Mouse (Mus musculus) layer of hippocampus, adult 18-20 months (tissue): Measurements from ENCODE around the gene Abca13. TPM values are rescaled to one million over a fixed set of nuclear protein-coding genes. Genes with fewer than 3 reads are reported as not detected.
"Not testable (repeated sequence)": the region's sequence is repeated elsewhere in the genome, so short reads cannot be mapped to it uniquely, and the experiment has no call there.

Experiments used
- DNase-seq, 2 experiments: peaks; one replicate each; pipeline ENCODE4 v3.0.0; 2022; ENCODE audit warnings: low spot score in 2 of 2
- long read RNA-seq: library from polyadenylated mRNA; stranded (forward); transcript quantifications from one replicate; pipeline ENCODE4 v2.0.0, GENCODE M21; 2021
- total RNA-seq, 2 experiments: library from RNA; stranded (reverse); gene quantifications; 2 replicates each; pipeline ENCODE4 v1.2.3; 2021

Gene Abca13
- total RNA-seq: under 1 TPM in 1 of 2 experiments, not detected in 1; 0.05 TPM
- long read RNA-seq: 0 reads

DNA sequence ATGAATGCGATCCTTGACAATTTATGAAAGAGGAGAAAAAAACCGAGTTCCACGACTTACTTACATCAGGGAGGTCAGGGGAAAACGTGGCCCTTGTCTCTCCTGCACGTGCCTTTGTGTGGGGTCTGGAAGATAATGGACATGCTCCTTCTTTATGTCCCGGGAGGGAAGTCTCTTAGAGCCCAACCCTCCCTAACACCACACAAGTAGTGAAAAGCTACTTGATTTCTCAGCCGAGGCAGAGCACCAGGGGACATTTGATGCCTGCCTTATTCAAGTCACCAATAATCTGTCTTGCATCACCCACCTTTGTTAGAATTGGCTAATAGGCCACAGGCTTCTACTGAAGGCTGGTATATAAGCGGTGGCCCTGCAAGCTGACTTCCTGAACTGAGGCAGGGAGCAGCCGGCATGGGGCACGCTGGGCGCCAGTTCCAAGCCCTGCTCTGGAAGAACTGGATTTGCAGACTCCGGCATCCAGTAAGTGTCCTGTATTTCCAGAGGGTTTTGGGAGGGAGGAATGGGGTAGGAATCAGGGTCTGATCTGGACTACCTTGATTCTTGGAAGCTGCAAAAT lies at the start of gene Abca13:
Gene Abca13 (plus strand): TSS at position 388 of the 577 bp plus-strand sequence.
- DNase-seq: no peak

DNA sequence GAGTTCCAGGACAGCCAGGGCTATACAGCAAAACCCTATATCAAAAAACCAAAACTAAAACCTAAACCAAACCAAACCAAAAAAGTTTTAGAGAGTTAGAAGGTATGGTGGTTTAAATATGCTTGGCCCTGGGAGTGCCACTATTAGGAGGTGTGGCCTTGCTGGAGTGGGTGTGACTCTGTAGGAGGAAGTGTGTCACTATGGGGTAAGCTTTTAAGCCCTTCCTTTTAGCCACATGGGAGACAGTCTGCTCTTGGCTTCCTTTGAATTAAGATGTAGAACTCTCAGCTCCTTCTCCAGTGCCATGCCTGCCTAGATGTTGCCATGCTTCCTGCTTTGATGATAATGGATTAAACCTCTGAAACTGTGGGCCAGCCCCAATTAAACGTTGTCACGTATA lies 46.6 kb upstream of the Abca13 start:
- no peak for DNase-seq

DNA sequence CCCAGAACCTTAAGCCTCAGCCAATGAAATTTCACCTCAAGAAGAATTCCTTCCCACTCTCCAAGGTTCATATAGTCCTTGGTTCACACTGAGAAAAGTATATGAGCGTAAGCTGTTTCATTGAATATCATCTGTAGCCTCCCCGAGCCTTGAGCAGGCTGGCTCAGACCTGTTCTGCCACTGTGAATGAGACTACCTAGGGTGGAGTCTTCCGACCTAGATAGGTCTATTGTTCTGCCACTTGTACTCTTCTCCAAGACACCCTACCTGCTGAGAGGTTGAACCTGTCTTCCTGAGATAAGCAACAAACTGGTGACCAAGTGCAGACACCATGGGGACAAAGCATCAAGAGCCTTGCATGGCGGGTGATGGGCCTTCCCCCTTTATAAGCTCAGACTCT lies 45.6 kb upstream of the Abca13 start:
- DNase-seq: no peak

DNA sequence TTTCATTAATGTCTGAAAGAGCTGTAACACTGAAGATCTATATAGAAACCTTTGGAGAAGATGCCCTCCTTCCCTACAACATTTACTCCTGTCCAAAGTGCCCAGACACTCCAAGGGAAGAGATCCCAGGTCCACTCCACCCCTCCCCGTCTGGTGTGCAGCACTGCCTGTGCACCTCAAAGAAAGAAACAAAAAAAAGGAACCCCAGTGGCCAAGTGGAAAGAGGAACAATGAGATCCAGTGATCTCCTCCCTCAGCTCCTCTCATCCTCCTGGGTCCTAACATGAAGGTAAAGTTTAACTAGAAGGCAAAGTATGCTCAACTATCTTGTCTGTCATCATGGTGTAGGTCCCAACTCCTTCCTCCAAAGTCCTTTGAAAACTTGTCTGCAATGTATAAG lies 45.1 kb upstream of the Abca13 start:
- no peak for DNase-seq

DNA sequence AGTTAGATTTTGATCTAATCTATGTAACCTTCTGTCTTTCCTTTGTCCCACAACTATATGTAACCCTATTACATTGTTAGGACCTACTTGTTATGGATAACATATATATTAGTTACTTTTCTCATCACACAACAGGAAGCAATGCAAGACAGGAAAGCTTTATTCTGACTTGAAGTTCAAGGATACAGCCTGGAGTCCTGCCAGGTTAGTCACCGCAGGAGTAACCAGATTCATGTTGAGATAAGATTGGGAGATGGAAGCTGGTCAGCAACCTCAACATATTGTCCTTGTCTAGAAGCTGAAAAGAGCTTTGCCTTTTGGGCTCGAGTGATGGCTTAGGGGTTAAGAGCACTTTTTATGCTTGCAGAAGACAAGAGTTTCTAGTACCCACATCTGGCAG lies 43.5 kb upstream of the Abca13 start:
- DNase-seq: no peak

DNA sequence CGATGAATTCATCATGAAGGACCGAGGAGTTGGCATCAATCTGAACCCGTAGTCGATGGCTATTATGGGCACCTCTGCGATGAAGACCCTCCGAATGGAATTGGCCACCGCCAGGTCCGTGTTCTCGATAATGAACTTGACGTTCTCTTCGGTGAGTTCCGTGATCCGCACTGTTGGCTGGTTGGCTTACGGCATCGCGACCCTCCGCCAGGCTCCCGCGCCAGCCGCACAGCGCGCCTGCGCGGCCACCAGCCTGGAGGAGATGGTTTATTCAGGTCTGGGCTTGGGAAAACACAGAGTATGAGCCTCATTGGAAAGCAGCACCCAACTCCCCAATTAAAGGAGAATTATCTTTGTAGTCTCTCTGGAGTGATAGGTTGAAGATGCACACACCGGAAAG lies 41.3 kb upstream of the Abca13 start:
- DNase-seq: not testable (repeated sequence)

DNA sequence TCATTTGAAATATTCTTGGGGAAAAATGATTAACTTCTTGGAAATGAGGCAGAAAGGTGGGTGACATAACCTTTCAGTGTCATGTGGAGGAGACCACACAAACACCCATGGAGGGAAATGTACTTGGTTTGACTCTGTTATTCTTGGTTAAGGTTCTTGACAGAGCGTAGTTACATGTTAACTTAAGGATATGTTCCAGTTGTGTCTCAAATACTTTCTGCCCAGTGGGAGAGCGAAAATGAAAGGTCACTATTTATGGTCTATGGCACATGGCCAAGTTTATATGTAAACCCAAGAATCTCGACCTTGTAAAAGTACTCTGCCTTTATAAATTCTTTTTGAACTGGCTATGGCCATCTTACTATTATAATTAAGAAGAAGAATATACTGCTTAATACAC lies 31.8 kb upstream of the Abca13 start:
- no peak for DNase-seq

DNA sequence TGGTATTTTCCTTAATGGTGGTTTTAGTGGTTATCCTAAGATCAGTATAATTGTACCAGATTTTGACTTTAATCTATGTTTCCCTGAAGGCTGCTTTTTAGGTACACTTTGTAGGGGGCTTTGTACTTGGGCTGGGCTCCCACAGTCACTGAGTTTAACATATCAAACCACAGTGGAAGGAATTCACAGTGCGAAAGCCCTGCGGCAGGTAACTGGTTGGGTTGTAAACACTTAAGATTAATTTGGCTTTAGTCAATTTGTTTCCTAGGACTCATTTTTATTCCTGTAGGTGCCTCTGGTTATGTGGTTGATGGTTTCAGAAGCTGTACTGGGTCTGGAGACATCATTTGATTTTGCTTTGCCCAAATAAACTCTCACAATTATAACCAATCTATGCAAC lies 24.4 kb upstream of the Abca13 start:
- no peak for DNase-seq

DNA sequence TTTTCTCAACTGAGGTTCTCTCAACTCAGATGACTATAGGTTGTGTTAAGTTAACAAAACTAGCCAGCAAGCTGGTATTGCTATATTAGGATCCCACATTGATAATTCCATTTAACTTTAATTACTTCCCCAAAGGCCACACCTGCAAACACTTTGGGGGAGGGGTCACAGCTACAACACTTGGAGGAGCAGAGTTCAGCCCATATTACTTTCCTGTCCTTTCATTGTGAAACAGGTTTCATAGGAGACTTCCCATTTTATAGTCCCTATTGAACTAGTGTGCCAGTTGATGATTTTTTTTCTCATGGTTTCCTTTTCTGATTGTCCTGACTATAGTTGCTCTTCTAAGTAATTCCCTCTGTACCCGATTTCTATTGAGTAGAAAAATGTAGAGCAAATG lies 10.3 kb upstream of the Abca13 start:
- no peak for DNase-seq

DNA sequence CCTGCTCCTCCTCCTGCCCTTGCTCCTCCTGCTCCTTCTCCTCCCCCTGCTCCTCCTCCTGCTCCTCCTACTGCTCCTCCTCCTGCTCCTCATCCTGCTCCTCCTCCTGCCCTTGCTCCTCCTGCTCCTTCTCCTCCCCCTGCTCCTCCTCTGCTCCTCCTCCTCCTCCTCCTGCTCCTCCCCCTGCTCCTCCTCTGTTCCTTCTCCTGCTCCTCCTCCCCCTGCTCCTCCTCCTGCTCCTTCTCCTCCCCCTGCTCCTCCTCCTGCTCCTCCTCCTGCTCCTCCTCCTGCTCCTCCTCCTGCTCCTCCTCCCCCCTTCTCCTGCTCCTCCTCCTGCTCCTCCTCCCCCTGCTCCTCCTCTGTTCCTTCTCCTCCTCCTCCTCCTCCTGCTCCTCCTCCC lies 2.3 kb upstream of the Abca13 start:
- not testable (repeated sequence) for DNase-seq

DNA sequence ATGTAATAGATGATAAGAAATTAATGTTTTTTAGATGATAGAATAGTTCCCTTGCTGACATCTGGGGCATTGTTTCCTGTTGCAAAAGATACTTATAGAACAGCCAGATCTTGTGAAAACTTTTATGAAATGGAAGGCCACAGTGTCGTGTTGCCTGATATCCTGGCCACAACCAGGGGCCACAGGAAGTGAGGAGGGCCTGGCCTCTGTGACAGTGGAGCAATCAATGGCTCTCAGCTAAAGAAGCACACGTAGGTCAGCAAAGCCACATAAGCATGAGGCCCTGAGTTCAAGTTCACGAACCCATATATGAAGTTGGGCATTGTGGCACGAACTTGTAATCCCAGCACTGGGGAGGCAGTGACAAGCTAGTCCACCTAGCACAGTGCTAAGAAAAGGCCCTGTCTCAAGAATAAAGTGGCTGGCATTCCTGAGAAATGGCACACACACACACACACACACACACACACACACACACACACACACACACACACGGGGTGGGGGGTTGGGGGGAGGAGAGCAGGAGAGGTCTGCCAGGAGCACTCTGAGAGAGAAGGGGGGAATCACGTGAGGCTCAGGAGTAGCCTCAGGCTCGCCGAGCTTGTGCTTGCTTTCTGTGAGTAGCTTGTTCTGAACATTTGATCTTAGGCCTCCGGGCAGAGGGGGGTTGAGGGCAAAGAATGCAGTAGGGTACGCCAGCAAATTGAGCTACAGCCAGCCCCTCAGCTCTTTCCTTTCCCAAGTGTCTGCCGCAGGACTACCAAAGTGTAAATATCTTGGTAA lies 779 bp upstream of the Abca13 start:
- no peak for DNase-seq

DNA sequence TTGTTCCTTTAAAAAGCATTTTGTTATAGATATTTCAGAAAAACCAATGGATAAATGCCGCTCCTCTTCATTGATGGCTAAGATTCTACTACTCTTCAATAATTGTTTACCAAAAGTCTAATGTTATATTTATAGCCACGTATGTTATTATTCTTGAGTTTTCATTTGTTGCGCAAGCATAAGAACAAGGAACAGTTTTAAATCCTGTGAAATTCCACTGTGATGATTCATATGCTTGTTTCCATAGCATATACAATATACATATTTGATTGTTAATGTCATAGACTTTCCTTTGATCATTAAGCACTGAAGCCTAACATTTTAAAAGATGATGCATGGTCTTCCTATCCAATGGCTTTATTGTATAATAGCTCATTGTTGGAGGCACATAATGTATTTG lies 3.1 kb downstream of the Abca13 start:
- DNase-seq: no peak

DNA sequence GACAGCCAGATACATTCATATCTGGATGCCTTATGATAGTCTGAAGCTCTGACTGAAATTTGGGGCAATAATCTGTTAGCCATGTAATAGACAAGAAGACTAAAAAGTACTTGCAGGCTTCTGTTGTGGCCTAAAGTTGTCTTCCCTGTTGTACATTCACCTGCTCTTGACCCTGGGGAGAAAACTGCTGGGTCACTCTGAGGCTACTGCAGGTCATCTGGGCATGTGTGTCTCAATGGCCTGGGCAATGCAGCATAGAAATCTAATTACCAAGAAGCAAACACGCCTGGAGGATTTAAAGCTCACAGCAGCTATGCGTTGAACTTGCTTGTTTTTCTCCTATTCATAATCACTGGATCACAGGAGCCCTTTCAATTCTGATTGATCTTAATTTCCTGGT lies 8.1 kb downstream of the Abca13 start:
- no peak for DNase-seq

DNA sequence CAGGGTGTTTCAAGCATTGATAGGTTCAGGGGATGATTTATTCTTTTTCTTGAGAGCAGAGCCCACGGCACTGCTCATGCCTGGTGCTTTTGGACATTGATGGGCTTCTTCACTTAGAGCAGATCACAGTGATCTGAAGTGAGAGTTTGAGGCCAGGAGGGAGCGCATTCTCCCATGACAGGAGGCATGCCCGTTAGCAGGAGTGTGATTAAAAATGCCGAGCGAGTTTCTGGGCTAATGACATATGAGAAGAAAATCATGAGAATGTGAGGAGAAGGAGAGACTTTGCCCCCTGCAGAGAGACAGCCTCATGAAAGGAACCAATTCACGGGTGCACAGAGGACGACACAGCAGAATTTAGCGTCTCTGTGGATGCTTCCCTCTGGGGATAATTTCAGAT lies 19.0 kb downstream of the Abca13 start:
- no peak for DNase-seq

DNA sequence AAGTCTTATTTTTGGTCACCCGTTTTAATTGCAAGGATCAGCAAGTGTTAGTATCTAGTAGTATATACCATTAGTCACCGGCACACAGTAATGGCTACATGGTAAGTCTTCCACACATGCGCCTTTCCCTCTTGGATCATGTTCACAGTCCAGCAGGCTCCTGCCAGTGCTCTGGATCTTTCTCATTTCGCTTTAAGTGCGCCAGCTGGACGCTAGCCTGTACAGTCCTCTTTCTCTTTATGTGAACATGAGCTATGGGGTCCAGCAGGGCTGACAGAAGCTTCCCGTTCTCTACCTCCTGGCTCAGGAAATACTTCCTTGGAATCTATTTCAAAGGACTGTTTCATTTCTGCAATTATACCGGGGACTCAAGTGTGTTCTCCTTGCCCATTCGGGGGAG lies 21.8 kb downstream of the Abca13 start:
- no peak for DNase-seq

DNA sequence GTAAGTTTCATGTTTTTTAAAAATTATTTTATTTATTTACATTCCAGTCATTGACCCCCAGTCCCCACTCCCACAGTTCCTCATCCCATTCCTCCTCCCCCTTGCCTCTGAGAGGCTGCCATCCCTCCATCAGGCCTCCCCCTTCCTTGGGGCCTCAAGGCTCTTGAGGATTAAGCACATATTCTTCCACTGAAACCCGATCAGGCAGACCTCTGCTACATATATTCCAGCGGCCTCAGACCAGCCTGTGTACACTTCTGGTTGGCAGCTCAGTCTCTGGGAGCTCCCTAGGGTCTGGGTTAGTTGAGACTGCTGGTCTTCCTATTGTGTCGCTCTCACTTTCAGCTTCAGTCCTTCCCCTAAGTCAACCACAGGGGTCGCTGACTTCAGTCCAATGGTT lies 24.5 kb downstream of the Abca13 start:
- DNase-seq: no peak

DNA sequence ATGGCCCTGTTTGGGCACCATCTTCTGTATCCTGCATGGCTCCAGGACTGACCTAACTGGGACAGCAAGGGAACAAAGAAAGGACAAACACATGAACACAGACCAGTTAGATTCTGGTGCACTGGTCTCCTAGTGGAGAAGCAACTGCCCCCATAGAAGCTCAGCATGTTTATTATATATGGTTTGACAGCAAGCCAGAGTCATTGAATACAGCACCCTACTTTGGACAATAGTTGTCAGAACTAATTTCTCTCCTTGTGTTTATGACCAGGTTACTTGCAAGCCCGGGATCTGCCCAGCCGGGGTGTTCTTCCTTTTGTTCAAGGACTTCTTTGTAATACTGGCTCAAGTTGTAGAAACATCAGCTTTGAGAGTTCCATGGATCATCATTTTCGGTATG lies 28.8 kb downstream of the Abca13 start:
- DNase-seq: no peak

DNA sequence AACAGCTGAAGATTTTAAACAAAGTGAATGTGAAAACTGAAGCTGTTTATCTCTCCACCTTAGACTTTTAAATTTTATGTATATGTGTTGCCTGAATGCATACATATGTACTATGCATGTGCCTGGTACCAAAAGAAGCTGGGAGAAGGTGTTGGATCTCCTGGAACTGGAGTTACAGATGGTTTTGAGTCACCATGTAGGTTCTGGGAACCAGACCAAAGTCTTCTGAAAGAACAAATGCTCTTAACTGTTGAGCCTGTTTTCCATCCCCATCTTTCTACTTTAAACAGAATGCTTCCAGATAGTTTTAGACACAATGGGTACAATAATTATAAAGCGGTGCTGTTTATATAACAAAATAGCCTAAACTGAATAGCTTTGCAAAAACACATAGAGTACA lies 29.9 kb downstream of the Abca13 start:
- peak; percentile 16 to 48 for DNase-seq

DNA sequence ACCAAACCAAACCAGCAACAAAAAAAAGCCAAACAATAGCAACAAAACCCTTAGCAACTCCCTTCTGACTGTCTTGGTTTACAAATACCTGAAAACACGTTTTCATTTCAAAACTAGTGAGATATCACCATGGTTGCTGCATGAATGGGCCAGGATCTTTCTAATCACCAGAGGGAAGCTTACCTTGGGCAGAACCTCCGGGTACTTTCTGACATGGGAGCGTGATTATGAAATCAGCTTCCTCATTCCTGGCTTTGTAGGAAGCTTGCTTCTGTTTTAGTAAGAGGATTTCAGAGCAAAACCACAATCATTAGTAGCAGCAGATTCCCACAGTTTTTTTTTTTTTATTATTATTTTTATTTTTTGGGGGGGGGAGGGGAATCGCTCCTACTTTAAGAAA lies 34.7 kb downstream of the Abca13 start:
- no peak for DNase-seq

DNA sequence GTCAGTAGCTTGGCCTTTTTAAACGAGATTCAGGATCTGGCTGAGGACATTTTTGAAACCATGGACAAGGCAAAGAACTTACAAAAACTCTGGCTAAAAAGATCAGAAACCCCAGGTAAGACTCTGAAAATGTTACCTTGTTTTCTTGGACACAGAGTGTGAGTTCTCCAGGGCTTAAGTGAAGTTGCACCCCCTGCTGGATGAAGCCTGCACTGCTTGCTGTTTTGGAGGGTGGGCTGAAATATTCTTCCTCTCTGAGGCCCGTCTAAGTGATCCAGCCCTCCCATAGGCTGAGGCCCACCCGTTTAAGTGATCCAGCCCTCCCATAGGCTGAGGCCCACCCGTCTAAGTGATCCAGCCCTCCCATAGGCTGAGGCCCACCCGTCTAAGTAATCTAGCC lies 57.9 kb downstream of the Abca13 start:
- DNase-seq: not testable (repeated sequence)

DNA sequence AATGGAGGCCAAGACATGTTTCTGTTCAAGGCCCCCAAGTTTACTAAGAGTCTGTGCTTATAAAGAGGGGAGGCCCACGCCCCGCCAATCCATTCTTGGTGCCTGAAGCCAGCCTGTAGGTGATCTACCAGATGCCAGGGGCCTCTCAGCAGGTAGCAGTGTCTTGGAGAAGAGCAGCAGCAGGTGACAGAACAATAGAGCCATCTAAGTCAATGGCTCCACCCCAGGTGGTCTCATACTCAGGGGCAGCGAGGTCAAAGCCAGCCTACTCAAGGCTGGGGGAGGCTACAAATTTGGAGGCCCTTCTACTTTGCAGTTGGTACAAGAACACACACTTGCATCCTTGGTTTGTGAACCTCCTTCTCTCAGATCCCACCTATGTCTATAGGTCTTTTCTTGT lies 71.3 kb downstream of the Abca13 start:
- not testable (repeated sequence) for DNase-seq

DNA sequence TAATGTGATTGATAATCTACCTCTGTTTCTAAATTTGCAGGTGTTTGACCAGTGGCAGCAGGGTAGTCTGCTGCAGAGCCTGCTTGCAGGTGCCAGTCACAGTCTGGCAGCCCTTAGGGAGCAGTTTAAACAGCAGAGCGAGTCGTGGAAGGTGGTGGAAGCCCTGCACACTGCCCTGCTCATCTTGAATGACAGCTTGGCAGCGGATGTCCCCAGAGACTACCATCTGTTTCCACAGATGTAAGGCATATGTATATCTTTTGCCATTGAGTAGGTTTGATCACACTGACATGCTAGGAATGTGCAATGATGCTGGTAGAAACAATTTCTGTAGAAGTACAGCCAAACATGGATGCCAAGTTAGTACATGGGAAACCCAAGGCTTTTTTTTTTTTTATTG lies 77.3 kb downstream of the Abca13 start:
- peak; percentile 3 to 63 for DNase-seq

DNA sequence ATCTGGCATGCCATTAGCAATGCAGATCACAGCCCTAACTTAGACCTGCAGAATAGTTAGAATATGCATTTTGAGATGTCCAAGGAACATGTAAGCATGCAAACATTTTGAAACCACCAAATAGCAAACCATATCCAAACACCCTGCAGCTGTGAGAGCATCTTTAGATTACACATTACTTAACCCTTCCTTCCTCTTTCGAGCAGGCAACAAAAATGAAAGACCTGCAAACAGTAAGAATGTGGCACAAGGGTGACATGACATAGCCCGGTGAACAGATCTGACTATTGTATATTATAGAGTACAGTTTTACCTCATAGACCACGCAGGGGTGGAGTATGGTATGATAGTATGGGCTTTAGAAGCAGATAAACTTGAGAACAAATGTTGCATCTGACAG lies 93.5 kb downstream of the Abca13 start:
- DNase-seq: no peak
